ENCODE assay signal across 15 mouse cellular contexts in the genomic region with DNA sequence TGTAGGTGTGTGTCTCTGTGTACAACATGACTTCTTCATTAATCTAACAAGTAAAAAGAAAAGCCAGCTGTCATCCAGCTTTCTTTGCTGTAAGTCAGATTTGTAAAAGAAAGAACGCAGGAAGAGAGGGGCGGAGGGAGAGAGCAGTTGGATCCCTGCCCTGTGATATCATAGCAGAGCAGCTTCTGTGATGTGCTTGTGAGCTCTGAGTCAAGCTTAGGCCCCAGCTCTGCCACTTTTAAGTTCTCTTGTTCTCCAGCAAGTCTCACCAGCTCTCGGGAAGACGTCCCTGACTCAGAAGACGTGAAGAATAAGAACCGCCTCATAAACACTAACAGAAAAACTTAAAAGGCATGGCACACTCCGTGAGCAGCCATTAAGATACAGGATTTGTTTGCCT. TPM values are rescaled to one million over a fixed set of nuclear protein-coding genes. Genes with fewer than 3 reads are reported as not detected.
DNase-seq lines count a peak whose midpoint lies in the region; ATAC-seq lines count a peak whose summit lies in the region.
"Had no signal": no experiment of that assay in that cellular context is flagged by ENCODE, and none has a peak within 500 bp of the region (broad histone marks: within the 10 kb centered on the region; RNA-seq: fewer than 3 reads in every experiment).

No protein-coding gene starts in this region.

- no peak overlapping the region for H3K4me3 ChIP-seq in embryonic facial prominence, embryonic 13.5 days
- no peak overlapping the region for H3K4me3 ChIP-seq in embryonic facial prominence, embryonic 10.5 days
- no peak overlapping the region for H3K4me3 ChIP-seq in midbrain, embryonic 14.5 days (replicated peaks; ENCODE audit: low read depth, low read length)
- no peak overlapping the region for H3K4me3 ChIP-seq in midbrain, embryonic 11.5 days (ENCODE audit: low read depth, low read length)

- H3K27me3 ChIP-seq in embryonic facial prominence, embryonic 13.5 days = no peaks in the 10 kb centered on the region
- no peaks in the 10 kb centered on the region for H3K27me3 ChIP-seq in embryonic facial prominence, embryonic 10.5 days (replicated peaks; ENCODE audit: low read depth, poor library complexity, severe bottlenecking)
- H3K27me3 ChIP-seq in midbrain, embryonic 14.5 days (ENCODE audit: control insufficient read depth, insufficient read depth, low read length) = no peaks in the 10 kb centered on the region
- no peaks in the 10 kb centered on the region for H3K27me3 ChIP-seq in midbrain, embryonic 11.5 days (ENCODE audit: control insufficient read depth, insufficient read depth, low read length)

- peaks cover 21% of the 10 kb centered on the region for H3K4me1 ChIP-seq in embryonic facial prominence, embryonic 13.5 days
- H3K4me1 ChIP-seq in embryonic facial prominence, embryonic 10.5 days = 0 out of 2 replicates have a peak, but pooled peaks cover 4% of the 10 kb centered on the region
- no peaks in the 10 kb centered on the region; the same call in 1 of the 2 replicates for H3K4me1 ChIP-seq in midbrain, embryonic 14.5 days (ENCODE audit: control insufficient read depth, insufficient read depth, low read length)
- peaks cover 3% of the 10 kb centered on the region; the same call in 1 of the 2 replicates for H3K4me1 ChIP-seq in midbrain, embryonic 11.5 days (ENCODE audit: control insufficient read depth, insufficient read depth, low read length)

- DNase-seq in embryonic facial prominence, embryonic 10.5 days (ENCODE audit: low spot score) = no peak
- DNase-seq in heart, postnatal 10 days = peak; percentile 38 to 45
- DNase-seq in heart, postnatal 25 days (ENCODE audit: low spot score) = no peak
- peak; percentile 22 for DNase-seq in midbrain, embryonic 14.5 days
- no peak for DNase-seq in midbrain, embryonic 11.5 days (ENCODE audit: low spot score, missing footprints)
- DNase-seq in skeletal muscle tissue, adult 2 months (ENCODE audit: low read depth, low spot score) = peak; percentile 28
- no peak for DNase-seq in left cerebral cortex, adult 18-20 months (ENCODE audit: low spot score in 2 of 2)
- DNase-seq: B cell, adult 2 months; cerebellum, adult 2 months; embryo, embryonic 11 days; liver, postnatal 0 days; spleen, adult 18-20 months; thymus, postnatal 25 days had no signal

- no peaks in the 10 kb centered on the region for H3K9me3 ChIP-seq in embryonic facial prominence, embryonic 13.5 days
- H3K9me3 ChIP-seq in embryonic facial prominence, embryonic 10.5 days = no peaks in the 10 kb centered on the region
- H3K9me3 ChIP-seq in midbrain, embryonic 14.5 days (ENCODE audit: control insufficient read depth, low read length) = no peaks in the 10 kb centered on the region
- no peaks in the 10 kb centered on the region for H3K9me3 ChIP-seq in midbrain, embryonic 11.5 days (ENCODE audit: control insufficient read depth, low read length)

- no peak overlapping the region for H3K4me2 ChIP-seq in embryonic facial prominence, embryonic 13.5 days
- no peak overlapping the region for H3K4me2 ChIP-seq in midbrain, embryonic 14.5 days (ENCODE audit: low read length)
- no peak overlapping the region for H3K4me2 ChIP-seq in midbrain, embryonic 11.5 days

- H3K27ac ChIP-seq in embryonic facial prominence, embryonic 13.5 days = 0 out of 2 replicates have a peak overlapping the region, but pooled peaks have one; percentile 1
- no peak overlapping the region for H3K27ac ChIP-seq in embryonic facial prominence, embryonic 10.5 days (replicated peaks)
- no peak overlapping the region; the same call in 1 of the 2 replicates for H3K27ac ChIP-seq in midbrain, embryonic 14.5 days (replicated peaks; ENCODE audit: low read depth, low read length)
- no peak overlapping the region for H3K27ac ChIP-seq in midbrain, embryonic 11.5 days (ENCODE audit: low read depth, low read length)

- peaks cover 25% of the 10 kb centered on the region for H3K36me3 ChIP-seq in embryonic facial prominence, embryonic 13.5 days
- peaks cover 41% of the 10 kb centered on the region for H3K36me3 ChIP-seq in embryonic facial prominence, embryonic 10.5 days (replicated peaks)
- peaks cover 14% of the 10 kb centered on the region; the same call in 1 of the 2 replicates for H3K36me3 ChIP-seq in midbrain, embryonic 14.5 days (ENCODE audit: control insufficient read depth, insufficient read depth, low read length)
- H3K36me3 ChIP-seq in midbrain, embryonic 11.5 days (ENCODE audit: control insufficient read depth, insufficient read depth, low read length) = peaks cover 6% of the 10 kb centered on the region; the same call in 1 of the 2 replicates

- no peak overlapping the region for H3K9ac ChIP-seq in embryonic facial prominence, embryonic 13.5 days
- no peak overlapping the region for H3K9ac ChIP-seq in midbrain, embryonic 14.5 days (replicated peaks; ENCODE audit: low read length)
- H3K9ac ChIP-seq in midbrain, embryonic 11.5 days (ENCODE audit: low read length) = no peak overlapping the region
- H3K9ac ChIP-seq: liver, postnatal 0 days had no signal

- ATAC-seq in embryonic facial prominence, embryonic 13.5 days (ENCODE audit: insufficient number of reproducible peaks, insufficient read depth, low FRiP score, low TSS enrichment, low read depth) = no peak
- no peak for ATAC-seq in midbrain, embryonic 14.5 days (ENCODE audit: low FRiP score, low TSS enrichment)
- ATAC-seq in midbrain, embryonic 11.5 days (ENCODE audit: low FRiP score) = no peak

- intact Hi-C loops in heart, postnatal 10 days (cut with DNase I) = no loop called here
- intact Hi-C loops in heart, postnatal 25 days (cut with DNase I) = no loop called here

- 62% methylated on average over 7 of the region's 7 CpGs for WGBS in embryonic facial prominence, embryonic 13.5 days
- WGBS in embryonic facial prominence, embryonic 10.5 days = 87% methylated on average over 7 of the region's 7 CpGs
- 66% methylated on average over 7 of the region's 7 CpGs for WGBS in midbrain, embryonic 14.5 days
- 78% methylated on average over 7 of the region's 7 CpGs for WGBS in midbrain, embryonic 11.5 days

RNA-seq across cellular contexts. Expression of a gene that starts 31.8 kb away (rescaled TPM):
- 39.7 and 42.0 TPM in 2 replicates for polyA plus RNA-seq in embryonic facial prominence, embryonic 13.5 days (2015; fragmentation: Nextera tagmentation; extraction: Ambion mirVana)
- 42.8 and 45.7 TPM in 2 replicates for polyA plus RNA-seq in embryonic facial prominence, embryonic 10.5 days (2016; fragmentation: Nextera tagmentation; extraction: Ambion mirVana)
- total RNA-seq in heart, postnatal 10 days (2021) = 10 to 100 TPM; 29.4 to 39.1 TPM
- 10 to 100 TPM; 15.7 to 20.6 TPM for total RNA-seq in heart, postnatal 25 days (2021)
- polyA plus RNA-seq in midbrain, embryonic 14.5 days (2014; fragmentation: Nextera tagmentation; extraction: Ambion mirVana) = 16.4 and 25.2 TPM in 2 replicates
- 37.3 and 41.2 TPM in 2 replicates for polyA plus RNA-seq in midbrain, embryonic 11.5 days (2014; fragmentation: Nextera tagmentation; extraction: Ambion mirVana)
- 10 to 100 TPM; 13.1 to 16.9 TPM for total RNA-seq in left cerebral cortex, adult 18-20 months (2021)
- total RNA-seq: MEL had no signal

Comparison
In these comparisons a context has a peak if more than half of its experiments do, and no peak if none do; other contexts are left out.
1. DNase-seq: peak in heart, postnatal 10 days (2 of 2), midbrain, embryonic 14.5 days (single experiment) and skeletal muscle tissue, adult 2 months (single experiment); none in embryonic facial prominence, embryonic 10.5 days (single experiment), heart, postnatal 25 days (single experiment), midbrain, embryonic 11.5 days (single experiment) and left cerebral cortex, adult 18-20 months (0 of 2).